Mouse (Mus musculus): Measurements from ENCODE around the gene Gsk3a. TPM values are rescaled to one million over a fixed set of nuclear protein-coding genes. Genes with fewer than 3 reads are reported as not detected.
"Not testable (repeated sequence)": the region's sequence is repeated elsewhere in the genome, so short reads cannot be mapped to it uniquely, and the experiment has no call there.

Gsk3a gene
- polyA plus RNA-seq, 1 experiment from 2014 or later: 15.7 TPM

GRCm38 (mm10) chr7:25268588-25268987 lies 30.9 kb upstream of the Gsk3a start:
- Histone ChIP-seq H3K9me3 (ENCODE audit: control insufficient read depth, low read length) (no peaks in the 10 kb centered on the region), H3K4me3 (ENCODE audit: low read length) (peak overlapping the region; percentile 82), H3K4me1 (ENCODE audit: control insufficient read depth, insufficient read depth, low read length) (peaks cover 25% of the 10 kb centered on the region), H3K27me3 (ENCODE audit: control insufficient read depth, insufficient read depth, low read length) (no peaks in the 10 kb centered on the region), H3K9ac (ENCODE audit: low read depth, low read length) (peak overlapping the region; percentile 80), H3K27ac (ENCODE audit: low read depth, low read length) (peak overlapping the region; percentile 71; the same call in 1 of the 2 replicates), H3K36me3 (ENCODE audit: control insufficient read depth, insufficient read depth, low read length) (peaks cover 28% of the 10 kb centered on the region), H3K4me2 (replicated peaks; ENCODE audit: low read depth, low read length) (peak overlapping the region; percentile 77)
- ATAC-seq (ENCODE audit: low FRiP score, low TSS enrichment): no peak
- 4% methylated on average over 7 of the region's 7 CpGs for whole genome bisulfite sequencing

DNA sequence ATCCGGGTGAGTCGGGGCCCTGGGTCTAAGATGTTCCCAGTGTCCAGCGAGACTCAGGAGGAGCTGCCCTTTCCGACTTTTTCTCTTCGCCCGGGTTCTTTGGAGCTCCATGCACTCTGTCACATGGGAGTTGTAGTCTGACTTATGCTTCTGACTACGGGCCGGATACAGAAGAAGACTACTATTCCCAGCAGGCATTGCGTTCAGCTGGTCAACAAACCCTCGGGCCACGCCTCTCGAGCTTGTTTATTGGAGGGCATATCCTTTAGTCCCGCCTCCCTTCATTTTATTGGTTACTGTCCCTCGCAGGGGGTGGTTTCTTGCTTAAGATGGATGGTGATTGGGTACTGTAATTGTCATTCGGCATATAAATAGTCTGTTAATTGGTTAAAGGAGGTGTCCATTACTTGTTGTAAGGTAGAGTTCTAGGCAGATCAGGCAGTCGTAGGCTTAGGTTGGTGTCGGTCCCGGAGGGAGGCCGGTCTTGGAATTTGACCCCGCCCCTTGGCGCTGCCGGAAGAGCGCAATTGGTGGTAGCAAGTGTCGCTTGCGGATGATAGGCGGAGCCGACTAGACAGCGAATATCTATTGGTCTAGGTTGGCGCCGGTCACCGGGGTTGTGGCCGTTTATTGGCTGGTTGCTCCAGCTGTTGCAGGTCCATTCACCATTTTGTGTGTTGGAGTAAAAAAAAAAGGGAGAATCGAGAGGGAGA lies 30.3 kb upstream of the Gsk3a start:
- Histone ChIP-seq H3K27ac (ENCODE audit: low read depth, low read length) (peak overlapping the region; percentile 84; the same call in 1 of the 2 replicates), H3K36me3 (ENCODE audit: control insufficient read depth, insufficient read depth, low read length) (peaks cover 21% of the 10 kb centered on the region), H3K4me2 (replicated peaks; ENCODE audit: low read depth, low read length) (peak overlapping the region; percentile 77), H3K4me3 (ENCODE audit: low read length) (peak overlapping the region; percentile 82), H3K4me1 (ENCODE audit: control insufficient read depth, insufficient read depth, low read length) (peaks cover 25% of the 10 kb centered on the region), H3K9me3 (ENCODE audit: control insufficient read depth, low read length) (no peaks in the 10 kb centered on the region), H3K9ac (ENCODE audit: low read depth, low read length) (peak overlapping the region; percentile 80), H3K27me3 (ENCODE audit: control insufficient read depth, insufficient read depth, low read length) (no peaks in the 10 kb centered on the region)
- WGBS: under 1% methylated on average over 33 of the region's 33 CpGs
- peak; percentile 95 for ATAC-seq (ENCODE audit: low FRiP score, low TSS enrichment)

GRCm38 (mm10) chr7:25267301-25267750 lies 29.7 kb upstream of the Gsk3a start, which contains the start of gene Cic:
Gene Cic (plus strand): TSS chr7:25267704.
- Histone ChIP-seq H3K27ac (ENCODE audit: low read depth, low read length) (peak within 1 kb of the TSS; percentile 84; the same call in 1 of the 2 replicates), H3K27me3 (ENCODE audit: control insufficient read depth, insufficient read depth, low read length) (no peaks in the 10 kb centered on the region), H3K36me3 (ENCODE audit: control insufficient read depth, insufficient read depth, low read length) (peaks cover 15% of the 10 kb centered on the region), H3K4me1 (ENCODE audit: control insufficient read depth, insufficient read depth, low read length) (peaks cover 25% of the 10 kb centered on the region), H3K9me3 (ENCODE audit: control insufficient read depth, low read length) (no peaks in the 10 kb centered on the region), H3K9ac (ENCODE audit: low read depth, low read length) (peak within 1 kb of the TSS; percentile 80), H3K4me2 (replicated peaks; ENCODE audit: low read depth, low read length) (peak within 1 kb of the TSS; percentile 77), H3K4me3 (ENCODE audit: low read length) (peak within 1 kb of the TSS; percentile 82)
- under 1% methylated on average over 29 of the region's 29 CpGs for WGBS
- peak; percentile 85 for ATAC-seq (ENCODE audit: low FRiP score, low TSS enrichment)

- Histone ChIP-seq H3K27ac (ENCODE audit: low read depth, low read length) (no peak overlapping the region), H3K4me3 (ENCODE audit: low read length) (peak overlapping the region; percentile 82; the same call in 1 of the 2 replicates), H3K27me3 (ENCODE audit: control insufficient read depth, insufficient read depth, low read length) (no peaks in the 10 kb centered on the region), H3K9ac (ENCODE audit: low read depth, low read length) (peak overlapping the region; percentile 61; the same call in 1 of the 2 replicates), H3K9me3 (ENCODE audit: control insufficient read depth, low read length) (no peaks in the 10 kb centered on the region), H3K4me2 (replicated peaks; ENCODE audit: low read depth, low read length) (peak overlapping the region; percentile 43), H3K4me1 (ENCODE audit: control insufficient read depth, insufficient read depth, low read length) (peaks cover 25% of the 10 kb centered on the region), H3K36me3 (ENCODE audit: control insufficient read depth, insufficient read depth, low read length) (peaks cover 6% of the 10 kb centered on the region)
- WGBS: 90% methylated on average over 8 of the region's 8 CpGs
- no peak for ATAC-seq (ENCODE audit: low FRiP score, low TSS enrichment)
These were observed 28.7 kb upstream of the Gsk3a start for GRCm38 (mm10) chr7:25266180-25266962.

DNA sequence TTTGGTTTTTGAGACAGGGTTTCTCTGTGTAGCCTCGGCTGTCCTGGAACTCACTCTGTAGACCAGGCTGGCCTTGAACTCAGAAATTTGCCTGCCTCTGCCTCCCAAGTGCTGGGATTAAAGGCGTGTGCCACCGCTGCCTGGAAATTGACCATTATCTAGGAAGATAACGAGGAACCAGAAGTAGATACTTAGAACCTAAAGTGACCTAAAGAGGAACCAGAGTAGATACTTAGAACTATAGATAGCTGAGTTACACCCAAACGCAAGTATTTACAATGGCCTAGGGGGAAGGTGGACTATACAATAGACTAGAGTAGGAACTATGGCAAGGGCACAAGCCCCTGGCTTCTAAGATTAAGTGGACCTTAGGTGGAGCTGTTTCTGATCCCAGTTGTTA lies 28.1 kb upstream of the Gsk3a start:
- not testable (repeated sequence) for H3K27ac ChIP-seq (ENCODE audit: low read depth, low read length); ATAC-seq (ENCODE audit: low FRiP score, low TSS enrichment); H3K36me3 ChIP-seq (ENCODE audit: control insufficient read depth, insufficient read depth, low read length); H3K9me3 ChIP-seq (ENCODE audit: control insufficient read depth, low read length); H3K27me3 ChIP-seq (ENCODE audit: control insufficient read depth, insufficient read depth, low read length); H3K4me3 ChIP-seq (ENCODE audit: low read length); H3K9ac ChIP-seq (ENCODE audit: low read depth, low read length); H3K4me2 ChIP-seq (replicated peaks; ENCODE audit: low read depth, low read length)
- H3K4me1 ChIP-seq (ENCODE audit: control insufficient read depth, insufficient read depth, low read length): peaks cover 24% of the 10 kb centered on the region
- WGBS: 91% methylated on average over 5 of the region's 5 CpGs

GRCm38 (mm10) chr7:25263968-25264870 lies 26.6 kb upstream of the Gsk3a start:
- H3K36me3 ChIP-seq (ENCODE audit: control insufficient read depth, insufficient read depth, low read length): no peaks in the 10 kb centered on the region
- 30% methylated on average over 17 of the region's 17 CpGs for WGBS
- H3K4me1 ChIP-seq (ENCODE audit: control insufficient read depth, insufficient read depth, low read length): peaks cover 9% of the 10 kb centered on the region; the same call in 1 of the 2 replicates
- no peaks in the 10 kb centered on the region for H3K9me3 ChIP-seq (ENCODE audit: control insufficient read depth, low read length)
- H3K27ac ChIP-seq (ENCODE audit: low read depth, low read length): no peak overlapping the region
- no peaks in the 10 kb centered on the region for H3K27me3 ChIP-seq (ENCODE audit: control insufficient read depth, insufficient read depth, low read length)
- no peak for ATAC-seq (ENCODE audit: low FRiP score, low TSS enrichment)
- H3K4me2 ChIP-seq (replicated peaks; ENCODE audit: low read depth, low read length): no peak overlapping the region
- no peak overlapping the region for H3K9ac ChIP-seq (ENCODE audit: low read depth, low read length)
- no peak overlapping the region for H3K4me3 ChIP-seq (ENCODE audit: low read length)

DNA sequence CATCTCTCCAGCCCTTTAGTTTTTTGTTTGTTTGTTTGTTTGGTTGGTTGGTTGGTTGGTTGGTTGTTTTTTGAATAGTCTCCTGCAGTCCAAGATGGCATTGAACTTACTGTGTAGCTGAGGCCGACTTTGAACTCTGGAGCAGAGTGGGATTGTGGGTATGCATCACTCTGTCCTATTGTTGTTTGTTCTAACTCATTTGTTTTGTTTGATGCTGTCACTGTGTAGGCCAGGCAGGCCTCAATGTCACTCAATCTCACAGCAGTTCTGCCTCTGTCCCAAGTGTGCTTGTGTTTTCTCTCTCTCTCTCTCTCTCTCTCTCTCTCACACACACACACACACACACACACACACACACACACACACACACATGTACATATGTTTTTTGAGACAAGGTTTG lies 24.2 kb upstream of the Gsk3a start:
- H3K9me3 ChIP-seq (ENCODE audit: control insufficient read depth, low read length): no peaks in the 10 kb centered on the region
- H3K36me3 ChIP-seq (ENCODE audit: control insufficient read depth, insufficient read depth, low read length): no peaks in the 10 kb centered on the region
- ATAC-seq (ENCODE audit: low FRiP score, low TSS enrichment): no peak
- 76% methylated on average over 1 of the region's 1 CpGs for WGBS
- H3K9ac ChIP-seq (ENCODE audit: low read depth, low read length): no peak overlapping the region
- no peak overlapping the region for H3K4me2 ChIP-seq (replicated peaks; ENCODE audit: low read depth, low read length)
- no peaks in the 10 kb centered on the region for H3K27me3 ChIP-seq (ENCODE audit: control insufficient read depth, insufficient read depth, low read length)
- H3K27ac ChIP-seq (ENCODE audit: low read depth, low read length): no peak overlapping the region
- H3K4me3 ChIP-seq (ENCODE audit: low read length): no peak overlapping the region
- 0 out of 2 replicates have a peak, but pooled peaks cover 3% of the 10 kb centered on the region for H3K4me1 ChIP-seq (ENCODE audit: control insufficient read depth, insufficient read depth, low read length)

DNA sequence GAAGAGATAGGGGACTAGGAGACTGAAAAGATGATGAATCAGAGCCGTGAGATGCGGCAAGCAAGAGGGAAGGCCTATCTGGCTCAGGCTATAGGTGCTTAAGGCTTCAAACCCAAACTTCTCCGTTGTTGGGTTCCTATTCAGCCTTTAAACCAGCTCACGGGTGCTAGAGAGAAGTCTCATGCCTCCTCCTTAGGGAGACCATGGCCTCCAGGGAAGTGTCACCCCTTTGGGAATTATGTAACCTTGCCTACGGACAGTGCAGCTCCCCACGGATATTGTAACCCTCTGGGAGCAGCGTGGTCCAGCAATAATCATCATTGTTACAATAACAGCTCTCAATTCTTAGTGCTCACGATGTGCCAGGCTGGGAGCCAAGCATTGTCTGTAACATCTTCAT lies 14.2 kb upstream of the Gsk3a start:
- no peaks in the 10 kb centered on the region; the same call in 1 of the 2 replicates for H3K36me3 ChIP-seq (ENCODE audit: control insufficient read depth, insufficient read depth, low read length)
- H3K4me3 ChIP-seq (ENCODE audit: low read length): peak overlapping the region; percentile 73
- 17% methylated on average over 8 of the region's 8 CpGs for WGBS
- no peaks in the 10 kb centered on the region for H3K27me3 ChIP-seq (ENCODE audit: control insufficient read depth, insufficient read depth, low read length)
- peak overlapping the region; percentile 99 for H3K27ac ChIP-seq (ENCODE audit: low read depth, low read length)
- peak overlapping the region; percentile 94 for H3K4me2 ChIP-seq (replicated peaks; ENCODE audit: low read depth, low read length)
- H3K9me3 ChIP-seq (ENCODE audit: control insufficient read depth, low read length): no peaks in the 10 kb centered on the region
- peak overlapping the region; percentile 90 for H3K9ac ChIP-seq (ENCODE audit: low read depth, low read length)
- H3K4me1 ChIP-seq (ENCODE audit: control insufficient read depth, insufficient read depth, low read length): peaks cover 26% of the 10 kb centered on the region
- ATAC-seq (ENCODE audit: low FRiP score, low TSS enrichment): no peak

All from kidney, embryonic 14.5 days (tissue).